Mouse (Mus musculus): Measurements from ENCODE around the gene Slc9a1. TPM values are rescaled to one million over a fixed set of nuclear protein-coding genes. Genes with fewer than 3 reads are reported as not detected.

Slc9a1 gene
- polyA plus RNA-seq, 1 experiment from 2014 or later, result 6.1 TPM

DNA sequence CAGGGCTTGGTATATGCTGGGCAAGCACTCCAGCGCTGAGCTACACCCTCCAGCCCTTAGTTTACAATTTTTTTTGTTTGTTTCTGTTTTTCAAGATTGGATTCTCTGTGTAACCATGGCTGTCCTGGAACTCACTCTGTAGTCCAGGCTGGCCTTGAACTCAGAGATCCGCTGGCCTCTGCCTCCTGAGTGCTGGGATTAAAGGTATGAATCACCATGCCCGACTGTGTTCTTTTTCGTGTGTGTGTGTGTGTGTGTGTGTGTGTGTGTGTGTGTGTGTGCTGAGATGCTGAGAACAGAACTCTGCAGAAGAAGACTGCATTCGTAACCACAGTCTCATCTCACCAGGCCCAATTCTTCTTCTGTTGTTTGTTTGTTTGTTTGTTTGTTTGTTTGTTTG is 34.8 kb downstream of the Slc9a1 start:
- Histone ChIP-seq H3K4me1 (peaks cover 63% of the 10 kb centered on the region), H3K27ac (replicated peaks) (no peak overlapping the region), H3K4me2 (no peak overlapping the region), H3K36me3 (no peaks in the 10 kb centered on the region), H3K27me3 (replicated peaks) (no peaks in the 10 kb centered on the region), H3K9ac (no peak overlapping the region), H3K4me3 (no peak overlapping the region), H3K9me3 (no peaks in the 10 kb centered on the region)
- ATAC-seq (ENCODE audit: extremely low read depth, insufficient number of reproducible peaks, low FRiP score, low TSS enrichment), result no peak
- WGBS, result 75% methylated on average over 5 of the region's 5 CpGs

- ATAC-seq (ENCODE audit: extremely low read depth, insufficient number of reproducible peaks, low FRiP score, low TSS enrichment), result no peak
- 40% methylated on average over 8 of the region's 8 CpGs for WGBS
- Histone ChIP-seq H3K27me3 (replicated peaks) (no peaks in the 10 kb centered on the region), H3K9ac (peak overlapping the region; percentile 24; the same call in 1 of the 2 replicates), H3K4me2 (no peak overlapping the region), H3K4me3 (no peak overlapping the region), H3K27ac (replicated peaks) (peak overlapping the region; percentile 82), H3K4me1 (peaks cover 46% of the 10 kb centered on the region), H3K9me3 (no peaks in the 10 kb centered on the region), H3K36me3 (no peaks in the 10 kb centered on the region)
Observed at GRCm38 (mm10) chr4:133406313-133407056, 37.0 kb downstream of the Slc9a1 start.

DNA sequence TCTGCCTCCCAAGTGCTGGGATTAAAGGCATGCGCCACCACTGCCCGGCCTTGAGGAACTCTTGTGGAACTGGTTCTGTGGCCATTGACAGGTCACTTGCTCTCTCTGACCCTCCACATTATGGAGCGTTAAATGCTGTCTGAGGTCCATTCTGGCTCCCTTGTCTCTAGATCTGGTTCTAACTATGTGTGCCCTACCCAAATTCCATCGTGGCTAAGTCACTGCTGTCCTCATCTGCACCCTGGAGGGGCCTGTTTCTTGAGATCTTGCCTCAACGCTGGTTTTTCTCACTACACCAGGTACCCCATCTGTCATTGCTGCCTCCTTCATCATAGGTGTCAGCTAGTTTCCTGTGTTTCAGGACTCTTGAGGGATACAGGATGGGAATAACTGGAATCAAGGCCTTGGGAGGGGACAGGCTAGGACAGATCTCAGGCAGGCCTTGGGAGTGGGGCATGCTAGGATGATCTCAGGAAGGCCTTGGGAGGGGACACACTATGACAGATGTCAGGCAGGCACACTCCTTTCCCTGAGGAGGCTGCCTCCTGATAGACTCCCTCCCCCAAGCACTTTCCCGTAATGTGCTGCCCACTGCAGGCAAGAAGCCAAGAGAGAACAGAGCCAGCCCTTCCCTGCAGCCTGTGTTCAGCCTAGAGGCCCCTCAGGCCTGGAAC is 37.7 kb downstream of the Slc9a1 start:
- H3K9me3 ChIP-seq, result no peaks in the 10 kb centered on the region
- H3K27me3 ChIP-seq (replicated peaks), result no peaks in the 10 kb centered on the region
- peak overlapping the region; percentile 67 for H3K9ac ChIP-seq
- WGBS, result 48% methylated on average over 6 of the region's 6 CpGs
- peak overlapping the region; percentile 82 for H3K27ac ChIP-seq (replicated peaks)
- peak overlapping the region; percentile 4; the same call in 1 of the 2 replicates for H3K4me2 ChIP-seq
- ATAC-seq (ENCODE audit: extremely low read depth, insufficient number of reproducible peaks, low FRiP score, low TSS enrichment), result no peak; the same call in 1 of the 2 replicates
- H3K36me3 ChIP-seq, result peaks cover 7% of the 10 kb centered on the region
- no peak overlapping the region for H3K4me3 ChIP-seq
- H3K4me1 ChIP-seq, result peaks cover 38% of the 10 kb centered on the region

DNA sequence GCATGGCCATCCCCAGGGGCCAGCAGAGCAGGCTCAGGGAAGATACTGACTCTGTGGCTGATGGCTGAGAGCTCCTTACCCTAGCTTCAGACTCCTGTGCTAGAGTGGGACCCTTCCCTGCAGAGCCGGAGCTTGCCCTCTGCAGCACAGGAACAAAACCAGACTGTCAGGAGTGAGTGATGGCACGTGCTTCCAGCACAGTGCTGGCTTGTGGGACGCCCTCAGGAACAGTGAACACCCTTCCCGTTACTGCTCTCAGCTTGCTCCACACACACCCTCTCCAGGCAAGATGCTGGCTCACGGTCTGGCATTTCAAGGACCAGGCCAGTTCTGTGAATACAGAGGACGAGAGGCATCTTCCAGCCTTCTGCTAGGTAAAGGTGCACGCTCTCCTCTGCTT is 38.5 kb downstream of the Slc9a1 start:
- Histone ChIP-seq H3K4me3 (no peak overlapping the region), H3K27ac (replicated peaks) (peak overlapping the region; percentile 82), H3K36me3 (peaks cover 14% of the 10 kb centered on the region), H3K9me3 (no peaks in the 10 kb centered on the region), H3K27me3 (replicated peaks) (no peaks in the 10 kb centered on the region), H3K4me2 (0 out of 2 replicates have a peak overlapping the region, but pooled peaks have one; percentile 4), H3K4me1 (peaks cover 36% of the 10 kb centered on the region), H3K9ac (peak overlapping the region; percentile 67)
- 49% methylated on average over 7 of the region's 7 CpGs for WGBS
- no peak for ATAC-seq (ENCODE audit: extremely low read depth, insufficient number of reproducible peaks, low FRiP score, low TSS enrichment)

DNA sequence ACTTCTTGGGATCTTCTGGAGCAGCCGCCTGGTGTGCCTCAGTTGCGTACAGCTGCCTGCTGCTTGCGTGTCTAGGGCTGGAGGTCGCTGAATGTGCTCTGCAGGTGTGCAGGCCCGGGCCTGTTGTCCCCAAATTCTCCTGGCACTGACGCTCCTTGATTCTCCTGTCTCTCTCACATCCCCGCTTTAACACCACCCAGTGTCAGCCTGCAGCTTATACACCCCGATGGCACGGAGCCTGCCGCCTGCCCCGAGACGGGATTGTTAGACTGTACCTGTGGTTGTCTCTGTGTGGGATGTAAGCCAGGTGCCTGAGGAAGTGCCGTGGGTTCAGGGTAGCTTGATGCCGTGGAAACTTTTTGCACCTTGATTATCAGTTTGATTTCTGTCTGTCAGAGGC is 41.5 kb downstream of the Slc9a1 start:
- Histone ChIP-seq H3K4me2 (no peak overlapping the region), H3K4me1 (peaks cover 37% of the 10 kb centered on the region), H3K9me3 (no peaks in the 10 kb centered on the region), H3K4me3 (no peak overlapping the region), H3K9ac (no peak overlapping the region), H3K36me3 (peaks cover 33% of the 10 kb centered on the region), H3K27me3 (replicated peaks) (no peaks in the 10 kb centered on the region), H3K27ac (replicated peaks) (no peak overlapping the region)
- ATAC-seq (ENCODE audit: extremely low read depth, insufficient number of reproducible peaks, low FRiP score, low TSS enrichment), result no peak
- WGBS, result 85% methylated on average over 14 of the region's 14 CpGs

DNA sequence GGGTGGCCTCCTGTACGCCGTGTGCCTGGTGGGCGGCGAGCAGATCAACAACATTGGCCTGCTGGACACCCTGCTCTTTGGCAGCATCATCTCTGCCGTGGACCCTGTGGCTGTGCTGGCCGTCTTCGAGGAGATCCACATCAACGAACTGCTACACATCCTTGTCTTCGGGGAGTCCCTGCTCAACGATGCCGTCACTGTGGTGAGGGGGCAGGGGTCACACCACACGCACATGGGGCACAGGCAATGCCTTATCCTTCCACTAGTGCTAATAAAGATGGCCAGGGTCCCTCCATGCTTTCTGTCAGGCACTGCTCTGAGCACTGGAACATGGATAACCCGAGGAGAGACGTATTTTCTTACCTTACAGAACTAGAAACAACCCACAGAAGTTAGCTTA is 42.6 kb downstream of the Slc9a1 start:
- H3K9ac ChIP-seq, result no peak overlapping the region
- H3K4me2 ChIP-seq, result no peak overlapping the region
- H3K27me3 ChIP-seq (replicated peaks), result no peaks in the 10 kb centered on the region
- peaks cover 26% of the 10 kb centered on the region for H3K4me1 ChIP-seq
- H3K27ac ChIP-seq (replicated peaks), result no peak overlapping the region
- ATAC-seq (ENCODE audit: extremely low read depth, insufficient number of reproducible peaks, low FRiP score, low TSS enrichment), result no peak
- H3K9me3 ChIP-seq, result no peaks in the 10 kb centered on the region
- 88% methylated on average over 14 of the region's 14 CpGs for WGBS
- H3K4me3 ChIP-seq, result no peak overlapping the region
- H3K36me3 ChIP-seq, result peaks cover 41% of the 10 kb centered on the region

GRCm38 (mm10) chr4:133412575-133413540 is 43.4 kb downstream of the Slc9a1 start:
- Histone ChIP-seq H3K4me3 (no peak overlapping the region), H3K9ac (no peak overlapping the region; the same call in 1 of the 2 replicates), H3K36me3 (peaks cover 48% of the 10 kb centered on the region), H3K27ac (replicated peaks) (no peak overlapping the region), H3K4me1 (peaks cover 19% of the 10 kb centered on the region), H3K27me3 (replicated peaks) (no peaks in the 10 kb centered on the region), H3K4me2 (no peak overlapping the region), H3K9me3 (no peaks in the 10 kb centered on the region)
- 68% methylated on average over 16 of the region's 16 CpGs for WGBS
- no peak for ATAC-seq (ENCODE audit: extremely low read depth, insufficient number of reproducible peaks, low FRiP score, low TSS enrichment)

DNA sequence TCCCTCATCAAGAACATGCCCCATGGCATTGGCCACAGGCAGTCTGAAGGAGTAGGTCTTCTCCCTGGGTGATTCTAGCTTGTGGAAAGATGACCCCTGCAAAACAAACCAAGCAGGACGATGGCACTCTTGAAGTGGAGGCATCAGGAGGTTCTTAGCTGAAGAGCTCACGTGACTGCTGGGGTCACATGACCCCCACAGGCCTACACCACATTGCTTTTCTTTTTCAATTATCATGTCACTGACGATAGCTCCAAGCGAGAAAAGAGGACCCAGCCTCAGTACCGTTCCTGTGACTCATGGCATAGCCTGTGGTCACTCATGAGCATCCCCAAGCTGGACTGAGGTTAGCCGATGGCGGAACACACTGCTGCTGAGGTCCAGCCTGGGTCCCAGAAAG is 44.1 kb downstream of the Slc9a1 start:
- 92% methylated on average over 7 of the region's 7 CpGs for WGBS
- H3K27me3 ChIP-seq (replicated peaks), result no peaks in the 10 kb centered on the region
- no peak overlapping the region for H3K4me3 ChIP-seq
- H3K9me3 ChIP-seq, result no peaks in the 10 kb centered on the region
- H3K4me1 ChIP-seq, result peaks cover 12% of the 10 kb centered on the region; the same call in 1 of the 2 replicates
- no peak overlapping the region for H3K9ac ChIP-seq
- H3K27ac ChIP-seq (replicated peaks), result no peak overlapping the region
- no peak overlapping the region for H3K4me2 ChIP-seq
- no peak for ATAC-seq (ENCODE audit: extremely low read depth, insufficient number of reproducible peaks, low FRiP score, low TSS enrichment)
- peaks cover 54% of the 10 kb centered on the region for H3K36me3 ChIP-seq

- no peak for ATAC-seq (ENCODE audit: extremely low read depth, insufficient number of reproducible peaks, low FRiP score, low TSS enrichment)
- H3K36me3 ChIP-seq, result peaks cover 57% of the 10 kb centered on the region
- 66% methylated on average over 4 of the region's 4 CpGs for WGBS
- no peaks in the 10 kb centered on the region for H3K27me3 ChIP-seq (replicated peaks)
- no peak overlapping the region for H3K4me3 ChIP-seq
- no peak overlapping the region for H3K9ac ChIP-seq
- H3K27ac ChIP-seq (replicated peaks), result no peak overlapping the region
- peaks cover 14% of the 10 kb centered on the region; the same call in 1 of the 2 replicates for H3K4me1 ChIP-seq
- no peak overlapping the region for H3K4me2 ChIP-seq
- H3K9me3 ChIP-seq, result no peaks in the 10 kb centered on the region
Observed at GRCm38 (mm10) chr4:133414920-133415319, 45.4 kb downstream of the Slc9a1 start.

DNA sequence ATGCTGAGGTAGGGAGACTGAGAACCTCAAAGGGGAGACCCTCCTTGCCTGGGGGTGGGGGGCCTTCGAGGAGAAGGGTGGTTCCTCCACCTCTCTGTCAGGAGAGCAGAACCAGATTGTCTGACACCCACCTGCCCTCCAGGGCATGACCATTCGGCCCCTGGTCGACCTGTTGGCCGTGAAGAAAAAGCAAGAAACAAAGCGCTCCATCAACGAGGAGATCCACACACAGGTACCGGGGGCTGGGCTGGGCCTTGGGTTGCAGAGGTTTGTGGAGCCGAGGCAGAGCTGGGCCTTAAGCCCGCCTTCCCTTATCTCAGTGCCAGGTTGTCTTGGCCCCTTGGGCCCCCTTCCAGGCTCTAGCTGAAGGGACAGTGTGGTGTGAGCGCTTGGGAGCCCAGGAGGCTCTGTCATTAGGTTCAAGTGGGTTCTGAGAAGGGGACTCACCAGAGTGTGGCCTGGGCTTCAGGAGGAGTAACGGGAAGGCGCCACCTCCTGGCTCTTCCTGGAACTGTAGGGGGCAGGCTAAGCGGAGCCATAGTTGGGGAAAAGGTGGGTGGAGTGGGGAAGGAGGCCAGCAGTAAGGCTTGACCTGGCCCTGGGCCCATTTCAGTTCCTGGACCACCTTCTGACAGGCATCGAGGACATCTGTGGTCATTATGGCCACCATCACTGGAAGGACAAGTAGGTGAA is 50.0 kb downstream of the Slc9a1 start:
- 57% methylated on average over 14 of the region's 14 CpGs for WGBS
- no peaks in the 10 kb centered on the region for H3K9me3 ChIP-seq
- H3K36me3 ChIP-seq, result peaks cover 65% of the 10 kb centered on the region
- no peaks in the 10 kb centered on the region for H3K27me3 ChIP-seq (replicated peaks)
- ATAC-seq (ENCODE audit: extremely low read depth, insufficient number of reproducible peaks, low FRiP score, low TSS enrichment), result no peak
- no peak overlapping the region for H3K27ac ChIP-seq (replicated peaks)
- no peak overlapping the region for H3K9ac ChIP-seq
- peaks cover 7% of the 10 kb centered on the region; the same call in 1 of the 2 replicates for H3K4me1 ChIP-seq
- no peak overlapping the region for H3K4me2 ChIP-seq
- H3K4me3 ChIP-seq, result no peak overlapping the region

All from heart, embryonic 13.5 days (tissue).